Mouse (Mus musculus) T-helper 1 cell (primary cell): ENCODE results near the gene Msi2.

Source experiments
- in situ Hi-C: fragments of 300-600 bp; cut with MboI, MseI; formaldehyde crosslinking; loops from one replicate; pipeline ENCODE4 v1.15.1; 2025; ENCODE audit warnings: high pct_unique_total_duplicates

Gene Msi2

DNA sequence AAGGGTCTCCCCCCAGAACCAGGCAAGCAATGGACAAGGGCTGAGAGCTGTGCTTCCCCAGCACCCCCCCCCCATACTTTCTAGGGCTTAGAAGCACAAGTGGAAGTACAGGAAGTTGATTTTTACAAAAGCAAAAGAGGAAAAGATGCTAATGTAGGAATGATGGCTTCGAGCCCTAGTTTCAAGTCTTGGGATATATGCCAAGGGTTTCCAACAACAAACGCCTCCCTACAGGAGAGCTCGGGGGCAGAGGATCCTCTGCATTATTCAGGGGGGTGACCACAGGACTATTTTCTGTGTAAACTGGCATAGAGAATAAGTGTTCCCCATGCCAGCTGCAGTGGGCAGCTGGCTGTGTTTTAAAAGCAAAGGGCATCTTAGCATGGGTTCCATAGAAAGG lies 175.5 kb downstream of the Msi2 start:
- in situ Hi-C loops: no loop called here

DNA sequence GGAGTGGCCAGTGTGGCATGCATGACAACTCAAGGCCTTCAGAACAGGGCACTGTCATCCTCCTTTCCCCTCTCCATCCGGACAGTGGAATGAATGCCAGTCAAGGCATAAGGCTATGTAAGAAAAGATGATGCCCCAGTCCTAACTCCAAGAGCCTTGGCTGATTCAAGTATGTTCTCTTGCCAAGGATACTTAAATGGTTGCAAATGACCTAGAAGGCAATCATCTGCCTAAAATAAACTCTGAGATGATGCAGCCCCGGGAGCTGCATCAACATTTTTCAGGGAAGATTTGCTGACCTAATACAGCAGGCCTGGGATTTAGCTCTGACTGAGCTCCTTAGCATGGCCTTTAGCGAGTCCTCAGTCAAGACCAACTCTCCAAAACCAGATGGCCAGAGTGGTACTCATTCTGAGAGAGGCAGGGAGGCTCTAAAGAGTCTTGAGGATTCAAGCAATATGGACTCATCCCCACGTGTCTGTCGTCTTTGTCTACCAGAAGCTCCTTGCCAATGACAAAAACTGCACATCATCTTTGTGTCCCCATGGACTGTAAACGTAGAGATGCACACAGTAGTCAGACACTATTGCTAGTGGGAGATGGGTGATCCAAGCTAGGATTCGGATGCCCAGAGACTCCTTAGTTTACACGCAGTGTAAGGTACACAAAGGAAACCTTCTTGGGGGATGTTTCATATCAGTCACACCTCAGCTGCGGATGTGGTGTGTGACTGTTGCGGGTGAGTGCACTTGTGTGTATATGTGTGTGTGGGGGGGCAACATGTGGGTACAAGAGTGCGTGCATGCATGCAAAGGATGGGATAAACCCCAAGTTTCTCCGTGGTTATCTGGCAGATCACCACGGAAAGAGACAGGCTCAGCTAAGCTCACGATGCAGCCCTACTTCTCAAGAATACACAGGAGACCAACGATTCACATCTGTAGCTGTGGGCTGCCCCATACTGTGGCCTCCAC lies 176.4 kb downstream of the Msi2 start:
- in situ Hi-C loops: no loop called here

DNA sequence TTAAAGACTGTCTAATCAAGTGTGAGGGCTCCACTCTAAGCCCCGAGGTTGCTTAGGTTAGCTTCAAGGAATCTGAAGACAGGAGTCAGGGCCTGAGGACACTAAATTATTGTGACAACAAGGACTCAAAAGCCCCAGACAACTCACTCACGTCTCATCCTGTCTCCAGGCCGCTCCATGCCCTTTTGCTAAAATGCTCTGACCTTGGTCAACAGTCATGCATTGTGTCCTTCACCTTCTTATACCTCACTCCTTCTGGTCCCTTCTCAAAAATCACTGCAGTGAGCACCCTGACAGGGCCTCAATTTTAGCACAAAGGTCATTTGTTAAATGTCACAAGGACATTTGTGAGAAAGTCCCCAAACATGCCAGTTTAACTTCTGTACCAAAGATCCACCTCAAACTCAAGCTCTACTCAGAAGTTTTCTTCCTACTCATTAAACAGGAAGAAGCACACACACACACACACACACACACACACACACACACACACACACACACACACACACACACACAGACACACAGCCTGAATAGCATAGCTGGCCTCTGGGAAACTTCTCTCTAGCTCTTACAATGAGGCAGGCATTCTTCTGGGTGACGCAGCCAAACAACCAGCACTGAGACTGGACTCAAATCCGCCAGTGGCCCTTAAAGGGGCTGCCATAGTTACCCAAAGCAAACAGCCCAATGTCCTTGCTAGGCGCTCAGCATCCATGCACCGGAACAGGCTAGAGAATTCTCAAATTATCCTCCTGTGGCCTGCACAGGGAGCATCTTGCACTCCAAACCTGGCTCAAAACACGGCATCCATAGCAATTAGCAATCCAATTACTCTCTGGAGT lies 178.5 kb downstream of the Msi2 start:
- in situ Hi-C loops: no loop called here

DNA sequence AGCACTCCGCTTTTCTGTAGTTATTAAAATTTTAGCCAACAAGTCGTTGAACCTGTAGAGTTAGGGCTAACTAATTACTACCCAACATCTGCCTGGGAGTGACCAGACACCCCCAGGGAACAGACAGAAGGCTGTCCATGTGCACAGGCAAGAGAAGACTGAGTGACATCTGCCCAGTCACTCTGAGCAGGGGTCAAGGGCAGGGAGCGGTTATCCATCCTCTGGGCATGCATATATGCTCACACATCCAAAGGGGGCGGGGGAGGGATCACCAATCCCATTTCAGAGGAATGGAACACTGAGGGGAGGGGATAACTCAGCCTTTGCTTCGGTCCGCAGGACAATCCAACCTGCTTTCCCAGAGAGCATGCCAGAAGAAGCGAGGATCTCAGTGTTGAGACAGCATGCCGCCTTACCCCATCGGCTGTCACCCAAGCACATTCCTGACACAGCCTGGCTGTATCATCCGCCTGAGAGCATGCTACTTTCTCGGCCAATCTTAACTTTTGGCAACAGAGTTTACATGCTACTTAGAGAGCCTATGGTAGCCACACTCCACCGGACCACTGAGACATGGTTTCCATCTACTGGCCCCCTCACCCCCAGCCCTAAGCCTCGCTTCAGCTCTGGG lies 179.5 kb downstream of the Msi2 start:
- in situ Hi-C loops: no loop called here

DNA sequence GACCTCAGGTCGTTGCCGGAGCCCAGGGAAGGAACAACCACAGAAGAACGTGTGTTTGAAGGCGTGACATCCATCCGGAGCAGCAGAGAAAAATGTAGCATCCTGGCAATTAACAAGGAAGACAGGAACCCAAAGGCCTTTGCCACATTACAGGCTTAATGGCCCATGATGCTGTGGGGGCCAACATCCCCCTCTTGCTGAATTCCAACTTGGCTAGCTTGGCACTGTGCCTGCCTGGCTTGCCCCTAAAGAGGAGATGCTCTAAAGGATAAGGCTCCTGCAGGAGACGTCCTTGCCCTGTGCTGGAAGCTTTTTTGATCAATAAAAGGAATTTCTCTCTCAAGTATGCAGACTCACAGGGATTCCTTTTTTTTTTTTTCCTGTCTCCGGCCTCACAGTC lies 181.0 kb downstream of the Msi2 start:
- in situ Hi-C loops: no loop called here

DNA sequence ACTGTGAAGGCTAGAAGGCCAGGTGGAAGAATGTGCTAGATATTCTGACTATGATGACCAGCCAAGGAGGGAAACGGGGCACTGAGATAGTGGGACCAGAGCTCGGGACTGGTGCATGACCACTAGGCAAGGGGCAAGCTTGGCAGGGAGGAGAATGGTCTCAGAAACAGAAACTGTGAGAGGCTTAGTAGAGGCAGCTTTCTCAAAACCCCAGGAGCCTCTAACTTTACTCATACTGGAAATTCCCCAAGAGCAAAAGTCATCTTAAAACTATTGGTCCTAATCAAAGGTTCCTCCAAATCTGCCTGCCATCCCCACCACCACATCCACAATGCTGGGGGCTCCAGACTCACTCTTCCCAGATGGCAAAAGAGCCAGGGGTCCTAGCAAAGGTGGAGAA lies 181.5 kb downstream of the Msi2 start:
- in situ Hi-C loops: no loop called here

DNA sequence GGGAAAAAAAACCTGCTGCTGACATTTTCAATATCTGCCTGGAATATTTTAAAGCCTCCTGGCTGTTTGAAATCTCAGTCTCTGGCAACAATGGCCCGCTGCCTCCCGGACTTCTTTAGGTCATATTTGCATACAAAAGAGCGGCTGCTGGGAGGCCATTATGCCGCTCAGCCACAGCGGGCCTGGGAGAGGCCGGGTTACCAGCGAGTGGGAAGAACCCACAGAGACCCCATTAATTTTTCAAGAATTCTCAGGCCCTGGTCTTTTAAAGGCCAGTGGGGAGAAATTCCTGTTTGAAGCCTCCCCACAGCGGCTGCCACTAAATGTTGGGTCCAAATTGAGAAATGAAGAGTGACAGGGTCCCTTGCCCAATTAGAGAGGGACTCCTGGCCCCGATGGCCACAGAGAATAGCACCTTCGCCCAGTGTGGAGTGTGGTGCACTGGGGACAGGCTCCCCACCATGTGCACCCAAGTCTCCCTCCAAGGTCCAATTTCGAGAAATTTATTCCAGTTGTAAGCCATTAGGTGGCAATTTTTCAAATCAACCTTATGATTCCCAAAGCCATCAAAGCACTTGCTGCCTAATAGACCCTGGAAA lies 183.9 kb downstream of the Msi2 start:
- in situ Hi-C loops: no loop called here

DNA sequence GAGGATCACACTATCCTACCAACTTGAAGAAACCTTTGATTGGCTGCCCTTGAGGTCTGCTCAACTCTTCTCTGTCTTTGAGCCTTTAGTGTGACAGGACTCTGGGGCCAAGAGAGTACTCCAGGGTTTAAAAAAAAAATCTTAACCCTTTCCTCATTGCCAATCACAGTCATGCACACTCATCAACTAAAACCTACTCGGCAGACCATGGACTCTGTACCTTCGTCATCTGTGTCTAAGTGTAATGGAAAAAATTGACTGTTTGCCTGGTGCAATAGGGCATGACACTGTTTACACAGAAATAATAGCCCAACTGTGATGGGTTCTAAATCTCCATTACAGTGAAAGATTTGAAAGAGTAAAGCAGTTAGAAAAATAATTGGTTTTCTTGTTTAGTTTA lies 186.3 kb downstream of the Msi2 start:
- in situ Hi-C loops: no loop called here

DNA sequence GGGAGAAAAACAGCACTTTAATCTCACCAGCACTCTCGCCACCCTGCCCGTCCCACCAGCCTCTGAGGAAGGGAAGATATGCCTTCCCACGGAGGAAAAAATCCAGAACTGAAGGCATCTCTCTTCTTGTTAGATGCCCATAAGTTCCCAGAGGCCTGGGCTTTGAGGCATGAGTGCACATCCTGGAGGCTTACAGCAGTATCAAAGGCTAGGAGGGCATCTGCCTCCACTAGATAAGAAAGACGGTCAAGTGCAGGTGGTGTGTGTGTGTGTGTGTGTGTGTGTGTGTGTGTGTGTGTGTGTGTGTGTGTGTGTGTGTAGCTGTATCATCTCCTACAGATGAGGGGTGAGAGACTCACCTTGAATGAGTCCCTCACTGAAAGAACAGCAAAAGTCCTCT lies 188.3 kb downstream of the Msi2 start:
- in situ Hi-C loops: no loop called here

DNA sequence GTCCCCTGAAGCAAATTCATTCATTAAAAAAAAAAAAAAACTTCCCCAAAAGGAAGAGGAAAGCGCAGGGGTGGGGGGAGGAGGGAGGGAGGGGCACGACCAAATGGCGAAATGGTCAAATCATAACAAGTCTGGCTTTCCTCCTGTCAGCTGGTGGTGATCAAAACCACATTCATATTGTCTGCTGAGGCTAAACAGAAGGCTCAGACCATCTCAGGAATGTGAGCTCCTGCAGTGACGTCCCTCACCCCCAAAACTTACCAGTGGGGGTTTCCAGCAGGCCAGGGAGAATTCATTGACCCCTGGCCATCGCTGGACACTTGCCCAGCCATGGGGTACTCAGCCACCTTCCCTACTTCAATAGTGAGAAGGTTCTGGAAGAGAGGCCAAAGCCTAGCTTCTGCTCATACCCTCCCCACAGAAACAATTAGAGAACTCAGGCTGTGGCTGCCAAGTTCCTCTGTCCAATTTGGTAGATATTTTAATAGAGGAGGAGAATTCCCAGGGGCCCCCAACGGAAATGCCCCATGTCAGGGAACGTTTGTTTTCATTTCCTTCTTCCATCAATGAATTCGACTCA lies 189.7 kb downstream of the Msi2 start:
- in situ Hi-C loops: no loop called here

DNA sequence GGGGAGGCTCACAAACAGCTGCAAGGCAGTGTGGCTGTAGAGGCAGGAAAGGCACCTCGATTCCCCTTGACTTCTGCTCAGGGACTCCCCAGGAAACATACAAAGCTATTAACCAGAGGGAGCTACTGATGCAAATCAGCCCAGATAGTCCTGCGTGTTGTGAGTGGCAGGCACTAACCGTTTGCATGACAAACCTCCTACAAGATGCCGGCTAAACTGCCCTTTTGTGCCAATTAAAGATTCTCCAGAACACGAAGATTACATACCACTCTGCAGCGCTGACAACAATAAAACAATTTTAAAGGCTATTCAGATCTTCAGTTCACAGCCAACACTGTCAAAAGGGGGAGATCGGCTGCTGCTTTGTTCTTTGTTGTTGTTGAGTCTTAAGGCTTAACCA lies 191.6 kb downstream of the Msi2 start:
- in situ Hi-C loops: no loop called here

DNA sequence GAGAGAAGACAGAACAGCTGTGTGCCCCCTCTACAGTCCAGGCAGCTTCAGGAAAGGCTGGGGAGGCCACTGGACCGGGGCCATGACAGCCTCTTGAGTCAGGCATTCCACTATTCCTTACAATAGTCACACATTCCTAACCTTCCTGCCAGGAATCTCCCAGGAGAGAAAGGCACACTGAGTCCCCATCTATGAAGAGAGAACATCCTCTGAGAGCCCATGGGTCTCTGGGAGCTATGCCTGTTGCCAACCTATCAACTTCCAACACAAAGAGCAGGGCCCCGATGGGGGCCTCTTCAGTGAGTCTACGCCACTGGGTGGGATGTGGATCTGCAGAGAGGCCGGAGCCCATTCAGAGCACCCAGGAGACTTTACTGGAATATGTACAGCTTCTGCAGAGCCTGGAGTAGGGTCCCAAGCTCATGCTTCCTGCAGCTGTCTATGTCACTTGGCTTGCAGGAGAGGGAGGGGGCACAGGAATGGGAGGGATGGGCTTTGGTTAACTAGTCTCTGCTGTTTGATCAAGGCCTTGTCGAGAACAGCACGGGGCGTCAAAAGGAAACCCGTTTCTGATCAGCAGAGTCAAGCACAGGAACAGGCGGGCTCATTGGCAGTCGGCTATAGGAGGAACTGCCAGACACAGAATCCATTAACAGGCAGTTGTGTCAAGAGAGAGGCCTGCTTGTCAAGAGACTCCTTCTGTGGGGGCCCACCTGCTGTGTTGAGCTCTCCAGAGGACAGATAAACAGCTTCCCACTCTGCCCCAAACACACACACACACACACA lies 193.3 kb downstream of the Msi2 start:
- in situ Hi-C loops: no loop called here

DNA sequence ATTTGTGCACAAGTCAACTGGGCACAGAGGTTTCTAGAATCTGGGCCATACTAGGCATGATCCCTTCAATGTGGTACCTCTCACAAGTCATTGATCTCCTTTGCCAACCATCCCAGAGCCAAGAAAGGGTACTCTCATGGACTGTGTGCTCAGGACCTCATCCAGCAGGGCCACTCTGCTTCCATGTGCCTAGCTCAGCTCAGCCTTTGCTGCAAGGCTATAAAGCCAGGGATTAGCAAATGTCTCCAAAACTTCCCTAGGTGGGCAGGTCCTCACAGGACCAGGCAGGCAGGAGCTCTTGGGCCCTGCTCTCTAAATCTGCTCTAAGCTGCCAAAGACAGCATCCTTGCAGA lies 193.9 kb downstream of the Msi2 start:
- in situ Hi-C loops: no loop called here

DNA sequence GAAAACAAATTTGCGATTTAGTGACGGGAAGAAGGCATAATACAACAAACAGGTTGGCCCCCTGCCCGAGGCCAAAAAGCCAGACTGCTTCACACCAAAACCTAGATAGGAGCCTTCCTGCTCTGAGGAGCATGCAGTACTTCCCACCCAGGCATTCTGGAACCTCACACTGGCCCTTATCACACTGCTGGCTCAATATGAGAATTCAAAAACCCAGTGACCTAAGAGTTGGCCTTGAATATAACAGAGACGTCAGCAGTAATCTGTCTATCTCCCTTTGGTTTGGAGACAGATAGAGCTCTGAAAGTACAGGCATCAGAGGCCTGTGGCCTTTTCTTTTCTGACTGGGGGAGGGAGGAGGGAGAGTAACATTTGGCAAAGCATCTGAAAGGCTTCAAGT lies 194.4 kb downstream of the Msi2 start:
- in situ Hi-C loops: no loop called here

DNA sequence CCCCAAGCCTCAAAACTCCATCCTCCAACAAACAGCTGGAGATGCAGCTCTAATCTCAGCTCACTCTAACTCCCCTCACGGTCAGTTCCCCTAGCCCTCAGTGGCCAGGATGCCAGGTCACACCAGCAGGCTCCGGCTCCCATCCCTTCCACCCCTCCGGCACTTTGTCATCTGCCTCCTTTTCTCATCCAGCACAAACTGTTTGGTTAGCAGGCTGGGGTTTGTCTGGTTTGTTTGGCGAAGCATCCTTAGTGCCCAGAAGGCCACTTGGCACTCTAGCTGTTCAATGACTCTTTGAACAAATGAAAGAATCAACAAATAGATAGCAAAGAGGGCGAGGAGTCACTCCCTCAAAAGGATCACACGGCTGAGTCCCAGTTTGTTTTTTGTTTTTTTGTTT lies 194.8 kb downstream of the Msi2 start:
- in situ Hi-C loops: no loop called here

DNA sequence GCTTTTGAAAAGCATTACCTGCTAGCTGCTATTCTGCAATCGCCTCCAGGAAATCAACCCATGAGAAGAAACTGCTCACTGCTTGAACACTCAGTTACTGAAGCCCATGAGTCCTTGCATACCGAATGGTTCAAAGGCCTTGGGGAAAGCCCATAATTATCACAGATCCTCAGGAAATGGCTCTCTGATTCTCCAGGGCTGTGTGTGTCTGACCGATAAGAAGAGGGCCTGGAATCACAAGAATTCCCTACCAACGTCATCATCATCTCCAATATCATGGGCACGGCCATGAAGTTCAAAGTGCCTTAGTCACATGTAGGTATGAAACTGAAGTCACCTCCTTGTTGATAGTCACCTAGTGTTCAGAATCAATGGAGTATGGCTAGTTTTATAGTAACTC lies 196.2 kb downstream of the Msi2 start:
- in situ Hi-C loops: no loop called here

DNA sequence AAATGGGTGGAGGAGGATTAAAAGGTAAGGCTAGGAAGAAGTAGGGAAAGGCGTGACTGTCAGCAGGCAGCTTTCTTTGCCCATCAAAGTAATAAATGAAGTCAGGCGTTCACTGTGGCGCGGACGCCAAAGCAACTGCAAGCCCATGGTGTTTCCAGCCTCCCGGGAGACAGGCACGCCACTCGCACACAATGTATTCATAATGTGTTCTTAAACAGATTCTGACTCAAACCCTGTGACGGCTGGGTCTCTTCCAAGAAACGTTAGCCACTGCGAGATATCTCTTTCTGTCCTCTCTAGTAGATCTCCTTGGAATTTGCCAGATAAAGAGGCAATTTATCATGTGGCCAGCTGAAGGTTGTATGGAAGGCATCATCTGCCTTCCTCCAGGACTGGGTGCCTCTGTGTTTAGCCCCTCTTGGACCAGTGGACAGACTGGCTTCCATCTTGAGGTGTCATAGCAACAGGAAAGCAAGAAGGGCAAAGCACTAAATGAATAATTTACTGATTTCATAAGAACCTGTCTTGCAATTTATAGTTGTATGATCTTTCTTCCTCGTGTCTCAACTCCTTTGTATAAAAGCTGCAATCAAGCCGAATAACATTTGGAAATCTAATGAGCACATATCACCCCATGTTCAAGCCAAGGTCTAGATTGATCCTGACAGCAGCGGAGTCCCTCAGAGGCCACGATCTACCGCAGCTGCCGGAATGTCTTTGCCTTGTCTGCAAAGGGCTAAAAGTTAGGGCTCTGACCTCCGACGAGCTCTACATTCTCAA lies 197.2 kb downstream of the Msi2 start:
- in situ Hi-C loops: no loop called here

DNA sequence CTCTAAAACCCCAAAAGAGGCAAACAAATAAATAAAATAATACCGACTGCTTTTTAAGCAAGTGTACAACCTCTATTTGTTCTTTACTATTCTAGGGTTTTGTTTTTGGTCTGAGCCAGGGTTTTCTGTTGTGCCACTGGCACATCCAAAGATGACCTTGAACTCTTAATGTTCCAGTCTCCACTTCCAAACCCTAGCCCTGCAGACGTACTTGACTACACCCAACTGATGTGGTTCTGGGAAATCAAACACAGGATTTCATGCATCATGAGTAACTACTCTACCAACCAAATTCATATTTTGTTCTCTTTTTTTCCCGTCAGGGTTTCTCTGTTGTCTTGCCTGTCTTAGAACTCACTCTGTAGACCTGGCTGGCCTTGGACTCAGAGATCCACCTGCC lies 200.0 kb downstream of the Msi2 start:
- in situ Hi-C loops: no loop called here

DNA sequence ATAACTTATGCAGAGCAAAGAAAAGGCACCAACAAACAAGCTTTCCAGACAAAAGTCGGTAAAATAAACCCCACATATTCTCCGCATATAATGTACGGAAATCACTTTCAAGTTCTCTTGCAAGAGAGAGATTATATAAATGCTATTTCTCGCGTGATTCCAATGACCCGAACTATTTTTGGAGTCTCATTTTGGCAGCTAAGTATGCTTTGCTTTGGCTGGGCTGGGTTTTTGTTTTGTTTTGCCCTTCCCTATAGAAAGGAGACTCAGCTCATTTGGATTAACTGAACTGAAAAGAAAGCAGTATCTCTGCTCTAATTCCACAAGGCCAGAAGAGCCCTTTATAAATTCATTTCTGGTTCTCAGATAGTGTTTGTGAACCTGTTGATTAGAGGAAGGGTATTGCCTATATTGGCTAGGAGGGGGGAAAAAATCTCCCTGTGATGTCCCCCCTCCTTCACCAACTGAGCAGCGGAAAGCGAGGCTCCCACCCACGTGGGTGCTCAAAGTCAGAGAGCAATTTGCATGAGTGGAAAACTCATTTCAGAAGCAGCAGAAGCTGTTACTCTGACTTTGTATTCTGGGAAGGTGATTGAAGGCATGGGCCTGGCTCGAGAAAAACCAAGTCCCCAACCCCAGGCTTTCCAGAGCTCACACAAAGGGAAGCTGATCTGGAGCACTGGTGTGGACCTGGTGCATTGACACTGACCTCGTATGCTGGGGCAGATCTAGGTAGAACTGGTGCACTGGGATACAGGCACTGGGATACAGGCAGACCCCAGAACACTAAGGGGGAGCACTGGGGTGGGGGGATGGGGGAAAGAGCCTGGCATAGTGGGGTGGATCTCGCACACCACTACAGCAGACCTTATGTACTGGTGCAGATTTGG lies 201.5 kb downstream of the Msi2 start:
- in situ Hi-C loops: no loop called here
